Mouse (Mus musculus): ENCODE results near the gene Prkci.

GRCm38 (mm10) chr3:30963100-30963499 is 32.4 kb upstream of the Prkci start:
- TF ChIP-seq GATA1 (IDR thresholded peaks at IDR 0.05; ENCODE audit: borderline replicate concordance, low read length) = no peak
- TF ChIP-seq FLI1 (IDR thresholded peaks at IDR 0.05; ENCODE audit: low read length) = no peak
